Mouse (Mus musculus): Measurements from ENCODE around the gene Crim1. TPM values are rescaled to one million over a fixed set of nuclear protein-coding genes. Genes with fewer than 3 reads are reported as not detected.

Gene Crim1
- polyA plus RNA-seq, 1 experiment from 2014 or later: 9.4 TPM

DNA sequence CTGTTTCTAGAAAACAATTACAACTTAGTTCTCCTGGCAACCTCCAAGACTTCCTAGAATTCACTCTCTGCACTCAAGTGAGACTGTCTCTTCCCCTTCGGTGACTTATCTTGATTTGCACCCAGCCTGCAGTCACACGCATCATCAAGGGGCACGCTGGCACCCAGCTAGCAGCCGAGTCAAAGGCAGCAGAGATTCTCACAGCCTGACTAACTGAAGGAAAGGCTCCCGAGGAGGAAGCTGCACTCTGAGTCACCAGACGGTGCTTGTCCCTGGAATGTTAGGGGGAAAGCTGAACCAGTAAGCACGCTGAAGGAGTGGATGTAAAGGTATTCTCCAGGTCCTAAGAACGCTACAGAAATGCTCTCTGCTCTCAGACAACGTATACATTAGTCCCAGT is 187.6 kb downstream of the Crim1 start:
- Histone ChIP-seq H3K27ac (ENCODE audit: low read depth, low read length) (no peak overlapping the region), H3K4me2 (replicated peaks; ENCODE audit: low read depth, low read length) (no peak overlapping the region), H3K4me1 (ENCODE audit: control insufficient read depth, insufficient read depth, low read length) (no peaks in the 10 kb centered on the region), H3K36me3 (ENCODE audit: control insufficient read depth, insufficient read depth, low read length) (no peaks in the 10 kb centered on the region), H3K9me3 (ENCODE audit: control insufficient read depth, low read length) (no peaks in the 10 kb centered on the region), H3K27me3 (ENCODE audit: control insufficient read depth, insufficient read depth, low read length) (no peaks in the 10 kb centered on the region), H3K4me3 (ENCODE audit: low read length) (no peak overlapping the region), H3K9ac (ENCODE audit: low read depth, low read length) (no peak overlapping the region)
- no peak for ATAC-seq (ENCODE audit: low FRiP score, low TSS enrichment)
- WGBS: 77% methylated on average over 9 of the region's 9 CpGs

- WGBS: 80% methylated on average over 9 of the region's 9 CpGs
- H3K27ac ChIP-seq (ENCODE audit: low read depth, low read length): no peak overlapping the region
- H3K4me3 ChIP-seq (ENCODE audit: low read length): no peak overlapping the region
- ATAC-seq (ENCODE audit: low FRiP score, low TSS enrichment): no peak
- no peak overlapping the region for H3K9ac ChIP-seq (ENCODE audit: low read depth, low read length)
- no peaks in the 10 kb centered on the region for H3K4me1 ChIP-seq (ENCODE audit: control insufficient read depth, insufficient read depth, low read length)
- H3K27me3 ChIP-seq (ENCODE audit: control insufficient read depth, insufficient read depth, low read length): no peaks in the 10 kb centered on the region
- H3K9me3 ChIP-seq (ENCODE audit: control insufficient read depth, low read length): no peaks in the 10 kb centered on the region
- no peaks in the 10 kb centered on the region for H3K36me3 ChIP-seq (ENCODE audit: control insufficient read depth, insufficient read depth, low read length)
- no peak overlapping the region for H3K4me2 ChIP-seq (replicated peaks; ENCODE audit: low read depth, low read length)
These were observed 188.2 kb downstream of the Crim1 start for GRCm38 (mm10) chr17:78388101-78388847.

GRCm38 (mm10) chr17:78389573-78389972 is 189.5 kb downstream of the Crim1 start:
- Histone ChIP-seq H3K9me3 (ENCODE audit: control insufficient read depth, low read length) (no peaks in the 10 kb centered on the region), H3K4me1 (ENCODE audit: control insufficient read depth, insufficient read depth, low read length) (no peaks in the 10 kb centered on the region), H3K9ac (ENCODE audit: low read depth, low read length) (no peak overlapping the region), H3K4me3 (ENCODE audit: low read length) (no peak overlapping the region), H3K27ac (ENCODE audit: low read depth, low read length) (no peak overlapping the region), H3K27me3 (ENCODE audit: control insufficient read depth, insufficient read depth, low read length) (no peaks in the 10 kb centered on the region), H3K36me3 (ENCODE audit: control insufficient read depth, insufficient read depth, low read length) (no peaks in the 10 kb centered on the region), H3K4me2 (replicated peaks; ENCODE audit: low read depth, low read length) (no peak overlapping the region)
- 89% methylated on average over 5 of the region's 5 CpGs for WGBS
- ATAC-seq (ENCODE audit: low FRiP score, low TSS enrichment): no peak

GRCm38 (mm10) chr17:78392401-78393087 is 192.5 kb downstream of the Crim1 start:
- Histone ChIP-seq H3K9ac (ENCODE audit: low read depth, low read length) (no peak overlapping the region), H3K27ac (ENCODE audit: low read depth, low read length) (no peak overlapping the region), H3K4me2 (replicated peaks; ENCODE audit: low read depth, low read length) (no peak overlapping the region), H3K36me3 (ENCODE audit: control insufficient read depth, insufficient read depth, low read length) (no peaks in the 10 kb centered on the region; the same call in 1 of the 2 replicates), H3K4me1 (ENCODE audit: control insufficient read depth, insufficient read depth, low read length) (no peaks in the 10 kb centered on the region), H3K9me3 (ENCODE audit: control insufficient read depth, low read length) (no peaks in the 10 kb centered on the region), H3K27me3 (ENCODE audit: control insufficient read depth, insufficient read depth, low read length) (no peaks in the 10 kb centered on the region), H3K4me3 (ENCODE audit: low read length) (no peak overlapping the region)
- ATAC-seq (ENCODE audit: low FRiP score, low TSS enrichment): no peak
- WGBS: 68% methylated on average over 9 of the region's 9 CpGs

DNA sequence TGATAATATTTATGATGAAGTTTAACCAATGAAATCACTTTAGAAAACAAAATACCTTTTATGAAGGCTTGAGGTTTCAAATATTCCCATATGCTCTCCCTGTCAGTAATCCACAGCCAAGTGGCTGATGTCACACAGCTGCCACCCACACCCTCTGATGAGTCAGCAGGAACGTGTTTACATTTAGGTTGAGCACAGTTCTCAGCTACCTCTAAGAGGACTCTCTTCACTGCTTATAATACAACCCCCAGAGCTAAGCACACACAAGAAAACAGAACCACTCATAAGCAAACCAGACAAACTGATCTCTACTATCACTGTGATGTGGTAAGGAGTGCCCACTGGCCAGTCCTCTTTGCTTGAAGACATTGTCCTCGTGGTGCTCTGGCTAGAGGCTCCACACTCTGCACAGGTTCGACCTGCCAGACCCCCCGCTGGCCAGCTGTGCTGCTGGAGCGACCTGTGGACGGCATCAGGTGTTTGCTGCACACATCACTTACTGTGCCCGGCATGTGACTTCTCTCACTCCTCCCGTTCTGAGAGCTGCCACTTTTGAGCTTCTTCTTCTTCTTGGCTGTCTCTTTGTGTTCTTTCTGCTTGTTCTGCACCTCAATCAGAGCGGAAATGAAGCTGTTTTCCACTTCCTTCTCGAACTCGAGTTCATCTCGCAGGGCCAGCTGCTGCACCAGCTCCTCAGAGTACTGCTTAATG is 200.2 kb downstream of the Crim1 start:
- Histone ChIP-seq H3K9me3 (ENCODE audit: control insufficient read depth, low read length) (no peaks in the 10 kb centered on the region), H3K4me2 (replicated peaks; ENCODE audit: low read depth, low read length) (no peak overlapping the region), H3K4me3 (ENCODE audit: low read length) (no peak overlapping the region), H3K9ac (ENCODE audit: low read depth, low read length) (no peak overlapping the region), H3K36me3 (ENCODE audit: control insufficient read depth, insufficient read depth, low read length) (peaks cover 17% of the 10 kb centered on the region), H3K4me1 (ENCODE audit: control insufficient read depth, insufficient read depth, low read length) (no peaks in the 10 kb centered on the region), H3K27me3 (ENCODE audit: control insufficient read depth, insufficient read depth, low read length) (no peaks in the 10 kb centered on the region), H3K27ac (ENCODE audit: low read depth, low read length) (no peak overlapping the region)
- no peak for ATAC-seq (ENCODE audit: low FRiP score, low TSS enrichment)
- 78% methylated on average over 12 of the region's 12 CpGs for WGBS

DNA sequence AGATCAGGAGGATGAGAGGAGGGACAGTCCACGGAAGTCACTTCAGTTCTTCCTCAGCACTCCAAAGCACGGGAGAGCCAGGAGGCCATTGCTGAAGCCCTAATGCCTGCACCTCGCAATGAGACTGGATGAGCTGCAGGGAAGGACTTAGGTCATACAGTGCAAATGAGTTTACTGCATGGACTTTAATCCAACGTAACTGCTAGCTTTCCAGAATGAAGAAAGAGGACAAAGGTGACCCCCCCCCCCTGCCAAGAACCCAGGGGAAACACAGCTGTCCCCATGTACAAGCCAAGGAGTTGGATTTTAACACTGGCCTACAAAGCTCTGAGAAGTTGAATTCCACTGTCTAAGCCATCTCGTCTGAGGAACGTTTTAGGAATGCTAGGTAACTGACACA is 201.3 kb downstream of the Crim1 start:
- no peak overlapping the region for H3K27ac ChIP-seq (ENCODE audit: low read depth, low read length)
- H3K36me3 ChIP-seq (ENCODE audit: control insufficient read depth, insufficient read depth, low read length): peaks cover 17% of the 10 kb centered on the region
- WGBS: 71% methylated on average over 6 of the region's 6 CpGs
- H3K9me3 ChIP-seq (ENCODE audit: control insufficient read depth, low read length): no peaks in the 10 kb centered on the region
- no peak overlapping the region for H3K9ac ChIP-seq (ENCODE audit: low read depth, low read length)
- no peaks in the 10 kb centered on the region for H3K4me1 ChIP-seq (ENCODE audit: control insufficient read depth, insufficient read depth, low read length)
- no peak overlapping the region for H3K4me3 ChIP-seq (ENCODE audit: low read length)
- no peak for ATAC-seq (ENCODE audit: low FRiP score, low TSS enrichment)
- H3K27me3 ChIP-seq (ENCODE audit: control insufficient read depth, insufficient read depth, low read length): no peaks in the 10 kb centered on the region
- H3K4me2 ChIP-seq (replicated peaks; ENCODE audit: low read depth, low read length): no peak overlapping the region

GRCm38 (mm10) chr17:78401713-78402112 is 201.7 kb downstream of the Crim1 start:
- 78% methylated on average over 4 of the region's 4 CpGs for WGBS
- Histone ChIP-seq H3K4me1 (ENCODE audit: control insufficient read depth, insufficient read depth, low read length) (no peaks in the 10 kb centered on the region), H3K36me3 (ENCODE audit: control insufficient read depth, insufficient read depth, low read length) (peaks cover 17% of the 10 kb centered on the region), H3K9me3 (ENCODE audit: control insufficient read depth, low read length) (no peaks in the 10 kb centered on the region), H3K4me2 (replicated peaks; ENCODE audit: low read depth, low read length) (no peak overlapping the region), H3K27ac (ENCODE audit: low read depth, low read length) (no peak overlapping the region), H3K27me3 (ENCODE audit: control insufficient read depth, insufficient read depth, low read length) (no peaks in the 10 kb centered on the region), H3K9ac (ENCODE audit: low read depth, low read length) (no peak overlapping the region), H3K4me3 (ENCODE audit: low read length) (no peak overlapping the region)
- no peak for ATAC-seq (ENCODE audit: low FRiP score, low TSS enrichment)

- WGBS: 81% methylated on average over 6 of the region's 6 CpGs
- peaks cover 17% of the 10 kb centered on the region for H3K36me3 ChIP-seq (ENCODE audit: control insufficient read depth, insufficient read depth, low read length)
These were observed 202.1 kb downstream of the Crim1 start for GRCm38 (mm10) chr17:78402174-78402573.

GRCm38 (mm10) chr17:78403229-78403628 is 203.2 kb downstream of the Crim1 start:
- H3K27me3 ChIP-seq (ENCODE audit: control insufficient read depth, insufficient read depth, low read length): no peaks in the 10 kb centered on the region
- H3K4me2 ChIP-seq (replicated peaks; ENCODE audit: low read depth, low read length): no peak overlapping the region
- ATAC-seq (ENCODE audit: low FRiP score, low TSS enrichment): no peak
- no peaks in the 10 kb centered on the region for H3K9me3 ChIP-seq (ENCODE audit: control insufficient read depth, low read length)
- no peak overlapping the region for H3K4me3 ChIP-seq (ENCODE audit: low read length)
- H3K4me1 ChIP-seq (ENCODE audit: control insufficient read depth, insufficient read depth, low read length): no peaks in the 10 kb centered on the region
- no peak overlapping the region for H3K9ac ChIP-seq (ENCODE audit: low read depth, low read length)
- no peak overlapping the region for H3K27ac ChIP-seq (ENCODE audit: low read depth, low read length)
- H3K36me3 ChIP-seq (ENCODE audit: control insufficient read depth, insufficient read depth, low read length): peaks cover 19% of the 10 kb centered on the region
- 78% methylated on average over 4 of the region's 4 CpGs for WGBS

More at GRCm38 (mm10) chr17:78402174-78402573, 202.1 kb downstream of the Crim1 start:
- Histone ChIP-seq H3K4me3 (ENCODE audit: low read length) (no peak overlapping the region), H3K4me1 (ENCODE audit: control insufficient read depth, insufficient read depth, low read length) (no peaks in the 10 kb centered on the region), H3K9me3 (ENCODE audit: control insufficient read depth, low read length) (no peaks in the 10 kb centered on the region), H3K9ac (ENCODE audit: low read depth, low read length) (no peak overlapping the region), H3K4me2 (replicated peaks; ENCODE audit: low read depth, low read length) (no peak overlapping the region), H3K27ac (ENCODE audit: low read depth, low read length) (no peak overlapping the region), H3K27me3 (ENCODE audit: control insufficient read depth, insufficient read depth, low read length) (no peaks in the 10 kb centered on the region)
- ATAC-seq (ENCODE audit: low FRiP score, low TSS enrichment): no peak
